Mouse (Mus musculus): ENCODE data around the gene Prx. TPM values are rescaled to one million over a fixed set of nuclear protein-coding genes. Genes with fewer than 3 reads are reported as not detected.
"Not testable (repeated sequence)": the region's sequence is repeated elsewhere in the genome, so short reads cannot be mapped to it uniquely, and the experiment has no call there.

The Prx gene
- polyA plus RNA-seq, 1 experiment, result 0.68 TPM

GRCm38 (mm10) chr7:27490543-27491329 is 8.4 kb upstream of the Prx start:
- no peak for TF ChIP-seq POLR2A (IDR thresholded peaks at IDR 0.05; ENCODE audit: borderline replicate concordance, low read depth, low read length)
- TF ChIP-seq CTCF (IDR thresholded peaks at IDR 0.05; ENCODE audit: low read depth, low read length), result peak; percentile 67
- Histone ChIP-seq H3K4me3 (ENCODE audit: insufficient read depth, low read length) (peak overlapping the region; percentile 64), H3K4me1 (ENCODE audit: control insufficient read depth, insufficient read depth, low read length) (peaks cover 41% of the 10 kb centered on the region), H3K27ac (ENCODE audit: insufficient read depth, low read depth, low read length) (peak overlapping the region; percentile 88)

GRCm38 (mm10) chr7:27491856-27492255 is 7.3 kb upstream of the Prx start:
- no peak overlapping the region for H3K27ac ChIP-seq (ENCODE audit: insufficient read depth, low read depth, low read length)
- H3K4me3 ChIP-seq (ENCODE audit: insufficient read depth, low read length), result no peak overlapping the region
- TF ChIP-seq CTCF (IDR thresholded peaks at IDR 0.05; ENCODE audit: low read depth, low read length), result no peak
- H3K4me1 ChIP-seq (ENCODE audit: control insufficient read depth, insufficient read depth, low read length), result peaks cover 40% of the 10 kb centered on the region

- H3K4me1 ChIP-seq (ENCODE audit: control insufficient read depth, insufficient read depth, low read length), result peaks cover 40% of the 10 kb centered on the region
These were observed 6.1 kb upstream of the Prx start for GRCm38 (mm10) chr7:27493022-27493421.

GRCm38 (mm10) chr7:27493450-27493849 is 5.7 kb upstream of the Prx start:
- no peak overlapping the region for H3K4me3 ChIP-seq (ENCODE audit: insufficient read depth, low read length)
- TF ChIP-seq CTCF (IDR thresholded peaks at IDR 0.05; ENCODE audit: low read depth, low read length), result no peak
- TF ChIP-seq POLR2A (IDR thresholded peaks at IDR 0.05; ENCODE audit: borderline replicate concordance, low read depth, low read length), result no peak
- peaks cover 36% of the 10 kb centered on the region for H3K4me1 ChIP-seq (ENCODE audit: control insufficient read depth, insufficient read depth, low read length)
- H3K27ac ChIP-seq (ENCODE audit: insufficient read depth, low read depth, low read length), result no peak overlapping the region

More at GRCm38 (mm10) chr7:27493022-27493421, 6.1 kb upstream of the Prx start:
- TF ChIP-seq CTCF (IDR thresholded peaks at IDR 0.05; ENCODE audit: low read depth, low read length) (no peak), POLR2A (IDR thresholded peaks at IDR 0.05; ENCODE audit: borderline replicate concordance, low read depth, low read length) (no peak)
- Histone ChIP-seq H3K4me3 (ENCODE audit: insufficient read depth, low read length) (no peak overlapping the region), H3K27ac (ENCODE audit: insufficient read depth, low read depth, low read length) (peak overlapping the region; percentile 17; the same call in 1 of the 2 replicates)

- peaks cover 23% of the 10 kb centered on the region for H3K4me1 ChIP-seq (ENCODE audit: control insufficient read depth, insufficient read depth, low read length)
- H3K27ac ChIP-seq (ENCODE audit: insufficient read depth, low read depth, low read length); H3K4me3 ChIP-seq (ENCODE audit: insufficient read depth, low read length): not testable (repeated sequence)
These were observed 4.3 kb upstream of the Prx start for GRCm38 (mm10) chr7:27494659-27495367.

- Histone ChIP-seq H3K4me3 (ENCODE audit: insufficient read depth, low read length) (no peak overlapping the region), H3K27ac (ENCODE audit: insufficient read depth, low read depth, low read length) (no peak overlapping the region), H3K4me1 (ENCODE audit: control insufficient read depth, insufficient read depth, low read length) (peaks cover 4% of the 10 kb centered on the region)
- TF ChIP-seq POLR2A (IDR thresholded peaks at IDR 0.05; ENCODE audit: borderline replicate concordance, low read depth, low read length) (no peak), CTCF (IDR thresholded peaks at IDR 0.05; ENCODE audit: low read depth, low read length) (no peak)
These were observed 2.5 kb downstream of the Prx start for GRCm38 (mm10) chr7:27501620-27502019.

- TF ChIP-seq CTCF (IDR thresholded peaks at IDR 0.05; ENCODE audit: low read depth, low read length) (no peak), POLR2A (IDR thresholded peaks at IDR 0.05; ENCODE audit: borderline replicate concordance, low read depth, low read length) (no peak)
- no peak overlapping the region for H3K27ac ChIP-seq (ENCODE audit: insufficient read depth, low read depth, low read length)
- H3K4me1 ChIP-seq (ENCODE audit: control insufficient read depth, insufficient read depth, low read length), result peaks cover 13% of the 10 kb centered on the region
- peak overlapping the region; percentile 15; the same call in 1 of the 2 replicates for H3K4me3 ChIP-seq (ENCODE audit: insufficient read depth, low read length)
These were observed 7.7 kb downstream of the Prx start for GRCm38 (mm10) chr7:27506765-27507370.

GRCm38 (mm10) chr7:27507711-27508647 is 8.9 kb downstream of the Prx start:
- H3K4me3 ChIP-seq (ENCODE audit: insufficient read depth, low read length), result peak overlapping the region; percentile 71
- TF ChIP-seq POLR2A (IDR thresholded peaks at IDR 0.05; ENCODE audit: borderline replicate concordance, low read depth, low read length), result no peak
- H3K4me1 ChIP-seq (ENCODE audit: control insufficient read depth, insufficient read depth, low read length), result peaks cover 13% of the 10 kb centered on the region

GRCm38 (mm10) chr7:27508648-27509005 is 9.5 kb downstream of the Prx start:
- H3K27ac ChIP-seq (ENCODE audit: insufficient read depth, low read depth, low read length), result peak overlapping the region; percentile 55
- peaks cover 13% of the 10 kb centered on the region for H3K4me1 ChIP-seq (ENCODE audit: control insufficient read depth, insufficient read depth, low read length)
- TF ChIP-seq POLR2A (IDR thresholded peaks at IDR 0.05; ENCODE audit: borderline replicate concordance, low read depth, low read length) (no peak), CTCF (IDR thresholded peaks at IDR 0.05; ENCODE audit: low read depth, low read length) (peak; percentile 70)
- peak overlapping the region; percentile 49; the same call in 1 of the 2 replicates for H3K4me3 ChIP-seq (ENCODE audit: insufficient read depth, low read length)

More at GRCm38 (mm10) chr7:27507711-27508647, 8.9 kb downstream of the Prx start:
- peak overlapping the region; percentile 63 for H3K27ac ChIP-seq (ENCODE audit: insufficient read depth, low read depth, low read length)
